Mouse (Mus musculus): ENCODE measurements at regions not wholly inside any gene's neighbourhood (a gene's known extent, or its start where the extent isn't known, plus 50 kb on each side); places are given as distances from the start of the nearest gene placed in this dataset.

GRCm38 (mm10) chr5:77931874-77932273, 524.0 kb upstream of the Igfbp7 start:
- TF ChIP-seq CTCF (IDR thresholded peaks at IDR 0.05; ENCODE audit: low read depth, low read length) (no peak), POLR2A (IDR thresholded peaks at IDR 0.05; ENCODE audit: borderline replicate concordance, low read depth, low read length) (no peak)
